In the genomic region with DNA sequence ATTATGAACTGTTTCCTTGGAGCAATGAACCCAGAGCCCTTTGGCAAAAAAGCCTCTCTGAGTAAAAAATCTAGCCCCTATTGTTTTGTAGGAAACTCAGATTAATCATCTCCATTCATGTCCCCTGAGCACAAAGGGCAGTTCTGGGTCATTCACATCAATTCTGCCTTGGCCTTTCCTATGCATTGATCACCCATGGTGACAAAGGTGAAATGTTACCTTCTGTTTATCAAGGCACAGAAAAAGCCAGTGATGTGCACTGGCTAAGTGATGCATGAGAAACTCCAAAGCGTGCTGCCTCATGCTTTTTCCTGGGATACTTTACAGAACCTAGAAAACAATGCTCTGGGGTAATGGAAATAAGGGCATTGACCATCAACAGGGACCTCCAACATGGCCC, we compare ENCODE assay signal across 16 mouse cellular contexts.
DNase-seq lines count a peak whose midpoint lies in the region; ATAC-seq and TF ChIP-seq lines count a peak whose summit lies in the region.
"Had no signal": no experiment of that assay in that cellular context is flagged by ENCODE, and none has a peak within 500 bp of the region (broad histone marks: within the 10 kb centered on the region; RNA-seq: fewer than 3 reads in every experiment).

No protein-coding gene starts in this region.

- H3K4me3 ChIP-seq in neural tube, embryonic 15.5 days (replicated peaks): no peak overlapping the region
- H3K4me3 ChIP-seq in heart, adult 2 months: no peak overlapping the region
- H3K4me3 ChIP-seq: embryonic facial prominence, embryonic 12.5 days; forebrain, embryonic 15.5 days; heart, embryonic 12.5 days; hindbrain, embryonic 13.5 days had no signal

- TF ChIP-seq CTCF in heart, adult 2 months (IDR thresholded peaks at IDR 0.05): no peak

- H3K27ac ChIP-seq in neural tube, embryonic 15.5 days (replicated peaks): no peak overlapping the region
- H3K27ac ChIP-seq in heart, adult 2 months: no peak overlapping the region
- H3K27ac ChIP-seq: embryonic facial prominence, embryonic 12.5 days; forebrain, embryonic 15.5 days; hindbrain, embryonic 13.5 days had no signal

- H3K36me3 ChIP-seq in neural tube, embryonic 15.5 days: no peaks in the 10 kb centered on the region
- H3K36me3 ChIP-seq in heart, adult 2 months (ENCODE audit: control insufficient read depth, insufficient read depth, low read length): no peaks in the 10 kb centered on the region
- H3K36me3 ChIP-seq: embryonic facial prominence, embryonic 12.5 days; forebrain, embryonic 15.5 days; heart, embryonic 12.5 days; hindbrain, embryonic 13.5 days had no signal

- no peaks in the 10 kb centered on the region for H3K27me3 ChIP-seq in neural tube, embryonic 15.5 days (replicated peaks)
- H3K27me3 ChIP-seq in heart, adult 2 months (ENCODE audit: control insufficient read depth, insufficient read depth, low read length): no peaks in the 10 kb centered on the region
- H3K27me3 ChIP-seq: embryonic facial prominence, embryonic 12.5 days; forebrain, embryonic 15.5 days; heart, embryonic 12.5 days; hindbrain, embryonic 13.5 days had no signal

- no peak for TF ChIP-seq EP300 in heart, adult 2 months (IDR thresholded peaks at IDR 0.05; ENCODE audit: insufficient read depth, low read depth, low read length)

- H3K9ac ChIP-seq in neural tube, embryonic 15.5 days (replicated peaks): no peak overlapping the region
- no peak overlapping the region for H3K9ac ChIP-seq in heart, adult 2 months (ENCODE audit: low read depth, low read length)
- H3K9ac ChIP-seq: embryonic facial prominence, embryonic 12.5 days; forebrain, embryonic 15.5 days; heart, embryonic 12.5 days; hindbrain, embryonic 13.5 days had no signal

- ATAC-seq in neural tube, embryonic 15.5 days (ENCODE audit: low FRiP score): no peak
- ATAC-seq in monocyte, adult 5-6 weeks (replicated peaks; ENCODE audit: insufficient number of reproducible peaks, low FRiP score, low TSS enrichment, poor library complexity, severe bottlenecking): no peak
- ATAC-seq: forebrain, embryonic 15.5 days; intestine, embryonic 16.5 days had no signal

- no peaks in the 10 kb centered on the region for H3K9me3 ChIP-seq in neural tube, embryonic 15.5 days (replicated peaks)
- H3K9me3 ChIP-seq: embryonic facial prominence, embryonic 12.5 days; forebrain, embryonic 15.5 days; heart, embryonic 12.5 days; hindbrain, embryonic 13.5 days had no signal

- H3K4me1 ChIP-seq in neural tube, embryonic 15.5 days: no peaks in the 10 kb centered on the region
- no peaks in the 10 kb centered on the region for H3K4me1 ChIP-seq in heart, adult 2 months (ENCODE audit: control insufficient read depth, insufficient read depth, low read length)
- H3K4me1 ChIP-seq: embryonic facial prominence, embryonic 12.5 days; forebrain, embryonic 15.5 days; heart, embryonic 12.5 days had no signal

- intact Hi-C loops in heart, adult 2 months (cut with DNase I): no loop called here

- no peak for TF ChIP-seq POLR2A in heart, adult 2 months (IDR thresholded peaks at IDR 0.05; ENCODE audit: insufficient read depth, low read depth, low read length)

- peak; percentile 23 for DNase-seq in neural tube, embryonic 10.5 days (ENCODE audit: extremely low spot score, low spot score)
- DNase-seq in embryo, embryonic 10.5 days (ENCODE audit: low spot score): peak; percentile 69
- peak; percentile 24 for DNase-seq in embryo, embryonic 9.5 days (ENCODE audit: extremely low spot score)
- DNase-seq in heart, adult 2 months: no peak
- DNase-seq: adrenal gland, adult 8-10 months; adrenal gland, postnatal 36 days; cerebellum, adult 2 months; cerebellum, postnatal 14 days; heart, adult 18-20 months had no signal

- no peak overlapping the region for H3K4me2 ChIP-seq in neural tube, embryonic 15.5 days
- H3K4me2 ChIP-seq: embryonic facial prominence, embryonic 12.5 days; forebrain, embryonic 15.5 days; heart, embryonic 12.5 days; hindbrain, embryonic 13.5 days had no signal

- H3K79me2 ChIP-seq in heart, adult 2 months (replicated peaks; ENCODE audit: control insufficient read depth, insufficient read depth, low read length): no peaks in the 10 kb centered on the region

- WGBS in neural tube, embryonic 15.5 days: 16% methylated on average over 1 of the region's 1 CpGs
- WGBS in heart, adult 2 months: 73% methylated on average over 1 of the region's 1 CpGs

Comparison
In these comparisons a context has a peak if more than half of its experiments do, and no peak if none do; other contexts are left out.
1. DNase-seq: peak in neural tube, embryonic 10.5 days (single experiment), embryo, embryonic 10.5 days (single experiment) and embryo, embryonic 9.5 days (single experiment); none in heart, adult 2 months (0 of 2).